Comparison of ENCODE assay signal across 11 mouse cellular contexts in genomic region chr16:17771117-17771865, GRCm38 (mm10). TPM values are rescaled to one million over a fixed set of nuclear protein-coding genes. Genes with fewer than 3 reads are reported as not detected.
DNase-seq lines count a peak whose midpoint lies in the region; ATAC-seq and TF ChIP-seq lines count a peak whose summit lies in the region.
"Had no signal": no experiment of that assay in that cellular context is flagged by ENCODE, and none has a peak within 500 bp of the region (broad histone marks: within the 10 kb centered on the region; RNA-seq: fewer than 3 reads in every experiment).

No protein-coding gene starts in this region.

- no peak overlapping the region for H3K4me2 ChIP-seq in forebrain, embryonic 14.5 days (ENCODE audit: low read length)
- no peak overlapping the region for H3K4me2 ChIP-seq in forebrain, embryonic 11.5 days (ENCODE audit: low read depth, low read length, severe bottlenecking)
- H3K4me2 ChIP-seq in embryonic facial prominence, embryonic 14.5 days (ENCODE audit: low read depth, low read length), result no peak overlapping the region
- H3K4me2 ChIP-seq: heart, embryonic 15.5 days; liver, embryonic 13.5 days had no signal

- H3K27me3 ChIP-seq in forebrain, embryonic 14.5 days (replicated peaks; ENCODE audit: control insufficient read depth, insufficient read depth, low read length), result no peaks in the 10 kb centered on the region
- H3K27me3 ChIP-seq in forebrain, embryonic 11.5 days (ENCODE audit: control insufficient read depth, insufficient read depth, low read length), result no peaks in the 10 kb centered on the region
- H3K27me3 ChIP-seq in C2C12 (ENCODE audit: control insufficient read depth, insufficient read depth, insufficient read length), result no peaks in the 10 kb centered on the region
- no peaks in the 10 kb centered on the region for H3K27me3 ChIP-seq in embryonic facial prominence, embryonic 14.5 days (replicated peaks; ENCODE audit: control insufficient read depth, insufficient read depth, low read length)
- H3K27me3 ChIP-seq: heart, embryonic 15.5 days; liver, embryonic 13.5 days had no signal

- no peaks in the 10 kb centered on the region for H3K79me2 ChIP-seq in C2C12 (ENCODE audit: control insufficient read depth, insufficient read depth)

- peak; percentile 23 for DNase-seq in forebrain, embryonic 14.5 days (ENCODE audit: low spot score)
- no peak for DNase-seq in forebrain, embryonic 11.5 days (ENCODE audit: low spot score)
- DNase-seq in layer of hippocampus, adult 2 months (ENCODE audit: low spot score in 2 of 2), result no peak
- no peak for DNase-seq in layer of hippocampus, adult 8-10 months (ENCODE audit: low spot score in 2 of 2)
- peak; percentile 57 for DNase-seq in embryonic facial prominence, embryonic 14.5 days (ENCODE audit: low spot score)
- no peak for DNase-seq in right cerebral cortex, postnatal 4 days
- DNase-seq: liver, embryonic 13.5 days; thymus, postnatal 25 days had no signal

- H3K36me3 ChIP-seq in forebrain, embryonic 14.5 days (ENCODE audit: control insufficient read depth, insufficient read depth, low read length), result peaks cover 48% of the 10 kb centered on the region
- no peaks in the 10 kb centered on the region for H3K36me3 ChIP-seq in forebrain, embryonic 11.5 days (ENCODE audit: control insufficient read depth, insufficient read depth, low read length)
- H3K36me3 ChIP-seq in C2C12 (ENCODE audit: control insufficient read depth, insufficient read depth), result peaks cover 4% of the 10 kb centered on the region
- peaks cover 74% of the 10 kb centered on the region for H3K36me3 ChIP-seq in embryonic facial prominence, embryonic 14.5 days (ENCODE audit: control insufficient read depth, insufficient read depth, low read length)

- no peaks in the 10 kb centered on the region for H3K4me1 ChIP-seq in forebrain, embryonic 14.5 days (ENCODE audit: control insufficient read depth, insufficient read depth, low read length)
- H3K4me1 ChIP-seq in forebrain, embryonic 11.5 days (replicated peaks; ENCODE audit: control insufficient read depth, insufficient read depth, low read length), result no peaks in the 10 kb centered on the region
- H3K4me1 ChIP-seq in embryonic facial prominence, embryonic 14.5 days (ENCODE audit: control insufficient read depth, insufficient read depth, low read length), result no peaks in the 10 kb centered on the region

- ATAC-seq in forebrain, embryonic 14.5 days, result no peak
- ATAC-seq in forebrain, embryonic 11.5 days (replicated peaks; ENCODE audit: low FRiP score), result no peak
- peak; percentile 57 for ATAC-seq in embryonic facial prominence, embryonic 14.5 days (ENCODE audit: low read depth)
- ATAC-seq in cerebellum, adult (ENCODE audit: insufficient number of reproducible peaks, low FRiP score, low TSS enrichment), result no peak

- no peaks in the 10 kb centered on the region for H3K79me3 ChIP-seq in C2C12 (ENCODE audit: low read depth)

- no peaks in the 10 kb centered on the region for H3K9me3 ChIP-seq in forebrain, embryonic 14.5 days (replicated peaks; ENCODE audit: control insufficient read depth, low read length)
- H3K9me3 ChIP-seq in forebrain, embryonic 11.5 days (ENCODE audit: control insufficient read depth, low read length), result no peaks in the 10 kb centered on the region
- H3K9me3 ChIP-seq in embryonic facial prominence, embryonic 14.5 days (ENCODE audit: control insufficient read depth, low read length), result no peaks in the 10 kb centered on the region
- H3K9me3 ChIP-seq: heart, embryonic 15.5 days; liver, embryonic 13.5 days had no signal

- H3K4me3 ChIP-seq in forebrain, embryonic 14.5 days (ENCODE audit: low read depth, low read length), result no peak overlapping the region
- no peak overlapping the region for H3K4me3 ChIP-seq in forebrain, embryonic 11.5 days (ENCODE audit: low read depth, low read length)
- no peak overlapping the region for H3K4me3 ChIP-seq in layer of hippocampus, adult 2 months
- H3K4me3 ChIP-seq in C2C12 (ENCODE audit: insufficient read depth, poor library complexity, severe bottlenecking), result no peak overlapping the region
- no peak overlapping the region for H3K4me3 ChIP-seq in embryonic facial prominence, embryonic 14.5 days (ENCODE audit: low read depth, low read length)
- H3K4me3 ChIP-seq: heart, embryonic 15.5 days; liver, embryonic 13.5 days had no signal

- peak; percentile 72 for TF ChIP-seq CTCF in layer of hippocampus, adult 2 months (conservative IDR thresholded peaks at IDR 0.05)
- peak; percentile 1 for TF ChIP-seq CTCF in C2C12 (IDR thresholded peaks at IDR 0.05; ENCODE audit: control insufficient read depth, insufficient read depth, insufficient read length)

- H3K27ac ChIP-seq in forebrain, embryonic 14.5 days (ENCODE audit: low read depth, low read length), result no peak overlapping the region
- no peak overlapping the region for H3K27ac ChIP-seq in forebrain, embryonic 11.5 days (ENCODE audit: low read depth, low read length)
- no peak overlapping the region for H3K27ac ChIP-seq in layer of hippocampus, adult 2 months
- no peak overlapping the region for H3K27ac ChIP-seq in embryonic facial prominence, embryonic 14.5 days (replicated peaks; ENCODE audit: low read depth, low read length)
- H3K27ac ChIP-seq: heart, embryonic 15.5 days; liver, embryonic 13.5 days had no signal

- H3ac ChIP-seq in C2C12 (ENCODE audit: control insufficient read depth, insufficient read length, low read depth), result no peak overlapping the region

- 86% methylated on average over 4 of the region's 4 CpGs for WGBS in forebrain, embryonic 14.5 days
- WGBS in forebrain, embryonic 11.5 days, result 82% methylated on average over 4 of the region's 4 CpGs
- 61% methylated on average over 4 of the region's 4 CpGs for WGBS in embryonic facial prominence, embryonic 14.5 days

- H3K9ac ChIP-seq in forebrain, embryonic 14.5 days (ENCODE audit: low read length), result no peak overlapping the region
- H3K9ac ChIP-seq in forebrain, embryonic 11.5 days (ENCODE audit: low read length), result no peak overlapping the region
- no peak overlapping the region for H3K9ac ChIP-seq in embryonic facial prominence, embryonic 14.5 days (ENCODE audit: low read depth, low read length)
- H3K9ac ChIP-seq: heart, embryonic 15.5 days; liver, embryonic 13.5 days had no signal

TF ChIP-seq in C2C12, 6 proteins besides CTCF, POLR2A, EP300 and RAD21:
- TF ChIP-seq MYOD1 (IDR thresholded peaks at IDR 0.05; ENCODE audit: control insufficient read depth, insufficient read length, low read depth), result no peak

RNA-seq across cellular contexts. Expression of gene Klhl22, which starts 11.9 kb away (rescaled TPM):
- polyA plus RNA-seq in forebrain, embryonic 14.5 days (2014; fragmentation: Nextera tagmentation; extraction: Ambion mirVana), result 68.2 and 71.9 TPM in 2 replicates
- 54.6 and 57.7 TPM in 2 replicates for polyA plus RNA-seq in forebrain, embryonic 11.5 days (2014; fragmentation: Nextera tagmentation; extraction: Ambion mirVana)
- total RNA-seq in layer of hippocampus, adult 2 months (2021), result 100 to 1,000 TPM; 101 TPM
- total RNA-seq in layer of hippocampus, adult 8-10 months (2022), result 100 to 1,000 TPM in 2 of 4 experiments, 10 to 100 TPM in 2; 95.8 to 105 (median 101) TPM
- 83.6 TPM for polyA plus RNA-seq in C2C12 (2012; fragmentation: generic; extraction: Trizol)
- polyA plus RNA-seq in embryonic facial prominence, embryonic 14.5 days (2014; fragmentation: Nextera tagmentation; extraction: Ambion mirVana), result 77.1 and 90.9 TPM in 2 replicates

RNA-seq across cellular contexts. Expression of gene Scarf2, which starts 25.8 kb away (rescaled TPM):
- 0.89 and 1.1 TPM in 2 replicates for polyA plus RNA-seq in forebrain, embryonic 14.5 days (2014; fragmentation: Nextera tagmentation; extraction: Ambion mirVana)
- 7.4 and 7.9 TPM in 2 replicates for polyA plus RNA-seq in forebrain, embryonic 11.5 days (2014; fragmentation: Nextera tagmentation; extraction: Ambion mirVana)
- 1 to 10 TPM; 2.5 to 2.7 TPM for total RNA-seq in layer of hippocampus, adult 2 months (2021)
- total RNA-seq in layer of hippocampus, adult 8-10 months (2022), result 1 to 10 TPM; 1.9 to 4.7 (median 3.0) TPM
- 38.5 TPM for polyA plus RNA-seq in C2C12 (2012; fragmentation: generic; extraction: Trizol)
- 34.5 and 35.8 TPM in 2 replicates for polyA plus RNA-seq in embryonic facial prominence, embryonic 14.5 days (2014; fragmentation: Nextera tagmentation; extraction: Ambion mirVana)

RNA-seq across cellular contexts. Expression of gene Med15, which starts 38.6 kb away (rescaled TPM):
- polyA plus RNA-seq in forebrain, embryonic 14.5 days (2014; fragmentation: Nextera tagmentation; extraction: Ambion mirVana), result 23.4 and 31.8 TPM in 2 replicates
- 48.1 and 50.9 TPM in 2 replicates for polyA plus RNA-seq in forebrain, embryonic 11.5 days (2014; fragmentation: Nextera tagmentation; extraction: Ambion mirVana)
- total RNA-seq in layer of hippocampus, adult 2 months (2021), result 10 to 100 TPM; 76.7 to 81.8 TPM
- total RNA-seq in layer of hippocampus, adult 8-10 months (2022), result 10 to 100 TPM; 72.6 to 84.6 (median 78.3) TPM
- polyA plus RNA-seq in C2C12 (2012; fragmentation: generic; extraction: Trizol), result 45.9 TPM
- polyA plus RNA-seq in embryonic facial prominence, embryonic 14.5 days (2014; fragmentation: Nextera tagmentation; extraction: Ambion mirVana), result 35.2 and 36.1 TPM in 2 replicates

Comparison
In these comparisons a context has a peak if more than half of its experiments do, and no peak if none do; other contexts are left out.
1. DNase-seq: peak in forebrain, embryonic 14.5 days (single experiment) and embryonic facial prominence, embryonic 14.5 days (single experiment); none in forebrain, embryonic 11.5 days (single experiment), layer of hippocampus, adult 2 months (0 of 2), layer of hippocampus, adult 8-10 months (0 of 2) and right cerebral cortex, postnatal 4 days (single experiment).